Mouse (Mus musculus) midbrain, embryonic 11.5 days (tissue): ENCODE data around the gene Cand1. TPM values are rescaled to one million over a fixed set of nuclear protein-coding genes. Genes with fewer than 3 reads are reported as not detected.
A peak's percentile ranks its signal among the peaks of the same experiment; 100 is the strongest.

Experiments used
- ATAC-seq: fragments of 200-750 bp; cut with Nextera tagmentation; 2 replicates; pipeline ENCODE4 v1.8.0; 2017; ENCODE audit warnings: moderate TSS enrichment, moderate library complexity; ENCODE audit not compliant: low FRiP score
- DNase-seq: peaks from one replicate; pipeline ENCODE4 v3.0.0; 2015; ENCODE audit warnings: low spot score; ENCODE audit errors: missing footprints
- H3K27ac ChIP-seq: fragments of 300-500 bp; sonication (generic); 2 replicates; pipeline ENCODE4 v1.5.1; 2014; ENCODE audit warnings: low read depth, low read length
- H3K27me3 ChIP-seq: fragments of 300-500 bp; sonication (generic); 2 replicates; pipeline ENCODE4 v1.6.1; 2014; ENCODE audit warnings: mild to moderate bottlenecking, low read length, moderate library complexity, mixed read lengths; ENCODE audit not compliant: control insufficient read depth, insufficient read depth
- H3K36me3 ChIP-seq: fragments of 300-500 bp; sonication (generic); 2 replicates; pipeline ENCODE4 v1.6.1; 2014; ENCODE audit warnings: mild to moderate bottlenecking, low read length, moderate library complexity, mixed read lengths; ENCODE audit not compliant: control insufficient read depth, insufficient read depth
- H3K4me1 ChIP-seq: fragments of 300-500 bp; sonication (generic); 2 replicates; pipeline ENCODE4 v1.6.1; 2014; ENCODE audit warnings: low read length; ENCODE audit not compliant: control insufficient read depth, insufficient read depth
- H3K4me2 ChIP-seq: fragments of 300-500 bp; sonication (generic); 2 replicates; pipeline ENCODE4 v1.6.1; 2014; ENCODE audit warnings: mild to moderate bottlenecking, moderate library complexity
- H3K4me3 ChIP-seq: fragments of 300-500 bp; sonication (generic); 2 replicates; pipeline ENCODE4 v1.5.1; 2014; ENCODE audit warnings: low read depth, low read length
- H3K9ac ChIP-seq: fragments of 300-500 bp; sonication (generic); 2 replicates; pipeline ENCODE4 v1.6.1; 2014; ENCODE audit warnings: low read length
- H3K9me3 ChIP-seq: fragments of 300-500 bp; sonication (generic); 2 replicates; pipeline ENCODE4 v1.6.1; 2016; ENCODE audit warnings: low read length; ENCODE audit not compliant: control insufficient read depth
- WGBS: fragments of 180-500 bp; shearing (Covaris S2); extraction: QIAGEN DNeasy Blood & Tissue Kit; methylation state at CpG from one replicate; pipeline ENCODE4 v1.1.7; 2014; 5-methylcytosine and 5-hydroxymethylcytosine counted together
- polyA plus RNA-seq: library from polyadenylated mRNA; unstranded; fragments of >200 nt; fragmentation: Nextera tagmentation; extraction: Ambion mirVana; gene quantifications from 2 replicates; pipeline ENCODE4 v1.2.1, GENCODE M21; 2014

Cand1 gene
- polyA plus RNA-seq, 1 experiment from 2014 or later, result 123 TPM

DNA sequence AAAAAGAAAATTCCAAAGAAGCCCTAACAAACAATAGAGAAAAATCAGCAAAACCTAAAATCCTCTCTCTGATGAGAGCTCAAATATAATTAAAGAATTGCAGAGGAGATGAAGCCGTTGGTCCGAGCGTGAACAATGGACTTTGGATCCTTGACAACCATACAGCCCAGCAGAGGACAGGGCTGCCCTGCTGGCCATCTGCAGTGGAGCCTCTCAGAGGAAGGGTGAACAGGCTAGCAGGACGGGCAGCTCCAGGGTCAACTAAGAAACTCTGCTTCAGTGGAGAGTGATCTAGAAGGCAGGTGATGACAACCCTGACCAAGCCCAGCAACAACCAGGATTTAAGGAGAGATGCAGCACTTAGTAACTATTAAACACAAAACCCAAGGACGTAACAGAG, 18.2 kb downstream of the Cand1 start:
- Histone ChIP-seq H3K27me3 (no peaks in the 10 kb centered on the region), H3K9me3 (no peaks in the 10 kb centered on the region), H3K36me3 (peaks cover 8% of the 10 kb centered on the region; the same call in 1 of the 2 replicates), H3K4me2 (no peak overlapping the region), H3K27ac (no peak overlapping the region), H3K4me3 (no peak overlapping the region), H3K4me1 (peaks cover 2% of the 10 kb centered on the region; the same call in 1 of the 2 replicates), H3K9ac (no peak overlapping the region)
- no peak for DNase-seq
- 71% methylated on average over 5 of the region's 5 CpGs for WGBS
- ATAC-seq, result no peak

DNA sequence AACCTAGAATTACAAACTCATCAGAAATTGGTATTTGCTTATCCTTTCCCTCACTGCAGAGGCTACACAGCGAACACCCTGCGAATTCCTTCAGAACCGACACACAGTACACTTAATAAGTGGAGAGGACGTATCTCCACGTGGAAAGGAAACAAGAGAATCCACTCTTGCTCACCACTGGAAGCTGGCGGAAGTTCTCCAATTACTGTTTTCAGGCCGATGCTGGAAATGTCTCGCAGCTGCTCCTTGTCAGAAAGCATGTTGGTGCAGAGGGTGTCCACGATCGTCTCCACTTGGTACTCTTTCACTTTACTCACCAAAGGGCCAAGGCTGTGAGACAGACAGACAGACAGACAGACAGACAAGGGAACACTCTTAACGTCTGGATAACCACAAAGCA, 20.4 kb downstream of the Cand1 start:
- ATAC-seq, result no peak
- no peak for DNase-seq
- no peak overlapping the region for H3K9ac ChIP-seq
- H3K36me3 ChIP-seq, result peaks cover 14% of the 10 kb centered on the region
- H3K4me3 ChIP-seq, result no peak overlapping the region
- no peak overlapping the region for H3K4me2 ChIP-seq
- H3K9me3 ChIP-seq, result no peaks in the 10 kb centered on the region
- H3K27me3 ChIP-seq, result no peaks in the 10 kb centered on the region
- H3K4me1 ChIP-seq, result peaks cover 2% of the 10 kb centered on the region; the same call in 1 of the 2 replicates
- 84% methylated on average over 11 of the region's 11 CpGs for WGBS
- H3K27ac ChIP-seq, result no peak overlapping the region

- peaks cover 17% of the 10 kb centered on the region for H3K36me3 ChIP-seq
- 96% methylated on average over 15 of the region's 15 CpGs for WGBS
- H3K4me3 ChIP-seq, result no peak overlapping the region
These were observed 21.4 kb downstream of the Cand1 start for GRCm38 (mm10) chr10:119218274-119219080.

GRCm38 (mm10) chr10:119212443-119212842, 27.4 kb downstream of the Cand1 start:
- no peak overlapping the region for H3K9ac ChIP-seq
- no peak overlapping the region for H3K4me3 ChIP-seq
- WGBS, result 93% methylated on average over 5 of the region's 5 CpGs
- no peak for ATAC-seq
- no peak overlapping the region for H3K4me2 ChIP-seq
- H3K27ac ChIP-seq, result no peak overlapping the region
- H3K36me3 ChIP-seq, result peaks cover 27% of the 10 kb centered on the region
- H3K4me1 ChIP-seq, result no peaks in the 10 kb centered on the region
- no peaks in the 10 kb centered on the region for H3K27me3 ChIP-seq
- DNase-seq, result peak; percentile 56
- H3K9me3 ChIP-seq, result no peaks in the 10 kb centered on the region

More at GRCm38 (mm10) chr10:119218274-119219080, 21.4 kb downstream of the Cand1 start:
- no peak overlapping the region for H3K27ac ChIP-seq
- no peaks in the 10 kb centered on the region for H3K9me3 ChIP-seq
- no peak overlapping the region for H3K9ac ChIP-seq
- no peaks in the 10 kb centered on the region for H3K27me3 ChIP-seq
- no peak for DNase-seq
- H3K4me2 ChIP-seq, result no peak overlapping the region
- ATAC-seq, result no peak
- peaks cover 2% of the 10 kb centered on the region; the same call in 1 of the 2 replicates for H3K4me1 ChIP-seq

DNA sequence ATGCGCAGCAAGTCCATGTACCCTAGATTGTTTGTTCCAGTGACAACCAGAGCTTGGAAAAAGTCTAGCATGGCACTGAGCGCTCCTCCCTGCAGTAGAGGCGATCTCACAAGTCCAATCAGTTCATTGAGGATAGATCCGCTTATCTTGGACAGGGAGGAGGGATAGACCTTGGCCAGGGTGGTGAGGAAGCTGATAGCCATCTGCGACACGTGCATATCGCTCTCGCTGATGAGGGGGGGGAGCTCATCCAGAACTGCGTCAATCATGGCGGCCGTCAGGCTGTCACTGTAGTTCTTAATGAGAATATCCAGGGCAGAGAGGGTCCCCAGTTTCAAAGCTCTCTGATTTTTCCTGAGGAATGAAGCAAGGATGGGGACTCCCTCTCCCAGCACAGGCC, 28.6 kb downstream of the Cand1 start:
- no peak overlapping the region for H3K4me2 ChIP-seq
- no peak for ATAC-seq
- peak; percentile 71 for DNase-seq
- no peaks in the 10 kb centered on the region for H3K4me1 ChIP-seq
- no peak overlapping the region for H3K9ac ChIP-seq
- no peak overlapping the region for H3K4me3 ChIP-seq
- peaks cover 25% of the 10 kb centered on the region for H3K36me3 ChIP-seq
- H3K27ac ChIP-seq, result no peak overlapping the region
- H3K9me3 ChIP-seq, result no peaks in the 10 kb centered on the region
- no peaks in the 10 kb centered on the region for H3K27me3 ChIP-seq
- 97% methylated on average over 11 of the region's 11 CpGs for WGBS

DNA sequence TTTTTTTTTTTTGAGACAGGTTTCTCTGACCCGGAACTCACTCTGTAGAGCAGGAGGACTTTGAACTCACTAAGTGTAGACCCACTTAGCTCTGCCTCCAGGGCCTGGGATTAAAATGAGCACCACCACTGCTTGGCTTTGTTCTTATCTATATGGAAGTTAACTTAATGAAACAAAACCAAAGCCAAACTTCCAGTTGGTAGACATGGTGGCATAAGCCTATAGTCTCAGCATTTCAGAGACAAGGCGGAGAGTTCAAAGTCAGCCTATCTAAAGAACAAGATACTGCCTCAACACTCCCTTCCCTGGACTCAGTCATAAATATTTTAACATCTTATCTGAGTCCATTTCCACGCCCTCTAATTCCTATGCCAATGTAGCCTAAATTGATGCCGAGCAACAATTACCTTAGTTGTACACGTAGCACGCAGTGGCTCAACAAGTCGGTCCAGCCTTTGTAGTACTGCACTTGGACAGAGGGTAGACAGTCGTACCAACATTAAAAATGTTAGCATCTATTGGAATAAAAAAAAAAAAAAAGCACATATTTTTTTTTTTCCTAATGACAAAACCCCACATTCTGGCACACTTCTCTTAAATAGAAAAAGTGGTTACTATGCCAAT, 33.4 kb downstream of the Cand1 start:
- no peak for ATAC-seq
- DNase-seq, result peak; percentile 80
- Histone ChIP-seq H3K9me3 (no peaks in the 10 kb centered on the region), H3K9ac (no peak overlapping the region), H3K4me2 (no peak overlapping the region), H3K27me3 (no peaks in the 10 kb centered on the region), H3K4me3 (no peak overlapping the region), H3K27ac (no peak overlapping the region), H3K36me3 (peaks cover 28% of the 10 kb centered on the region), H3K4me1 (no peaks in the 10 kb centered on the region)
- 94% methylated on average over 8 of the region's 8 CpGs for WGBS

- Histone ChIP-seq H3K36me3 (peaks cover 26% of the 10 kb centered on the region), H3K9ac (no peak overlapping the region)
- no peak for ATAC-seq
These were observed 34.6 kb downstream of the Cand1 start for GRCm38 (mm10) chr10:119205229-119205628.

GRCm38 (mm10) chr10:119204334-119204946, 35.4 kb downstream of the Cand1 start:
- WGBS, result 85% methylated on average over 12 of the region's 12 CpGs
- no peaks in the 10 kb centered on the region for H3K27me3 ChIP-seq
- H3K4me3 ChIP-seq, result no peak overlapping the region
- H3K9ac ChIP-seq, result no peak overlapping the region
- no peaks in the 10 kb centered on the region for H3K4me1 ChIP-seq
- no peak overlapping the region for H3K4me2 ChIP-seq
- no peak overlapping the region for H3K27ac ChIP-seq
- no peaks in the 10 kb centered on the region for H3K9me3 ChIP-seq
- peak; percentile 74 for DNase-seq
- no peak for ATAC-seq
- peaks cover 26% of the 10 kb centered on the region for H3K36me3 ChIP-seq

More at GRCm38 (mm10) chr10:119205229-119205628, 34.6 kb downstream of the Cand1 start:
- H3K4me2 ChIP-seq, result no peak overlapping the region
- 91% methylated on average over 5 of the region's 5 CpGs for WGBS
- no peak overlapping the region for H3K4me3 ChIP-seq
- no peaks in the 10 kb centered on the region for H3K4me1 ChIP-seq
- no peaks in the 10 kb centered on the region for H3K27me3 ChIP-seq
- no peaks in the 10 kb centered on the region for H3K9me3 ChIP-seq
- H3K27ac ChIP-seq, result no peak overlapping the region
- peak; percentile 51 for DNase-seq

GRCm38 (mm10) chr10:119199864-119200263, 40.0 kb downstream of the Cand1 start:
- ATAC-seq, result no peak

More at GRCm38 (mm10) chr10:119199864-119200263, 40.0 kb downstream of the Cand1 start:
- H3K4me1 ChIP-seq, result no peaks in the 10 kb centered on the region
- peaks cover 13% of the 10 kb centered on the region for H3K36me3 ChIP-seq
- 96% methylated on average over 5 of the region's 5 CpGs for WGBS
- no peaks in the 10 kb centered on the region for H3K9me3 ChIP-seq
- no peak overlapping the region for H3K9ac ChIP-seq
- H3K4me2 ChIP-seq, result no peak overlapping the region
- H3K4me3 ChIP-seq, result no peak overlapping the region
- H3K27me3 ChIP-seq, result no peaks in the 10 kb centered on the region
- no peak overlapping the region for H3K27ac ChIP-seq
- DNase-seq, result no peak
